Comparison of ENCODE assay signal across 40 mouse cellular contexts in genomic region chr11:4207655-4208054, GRCm38 (mm10). TPM values are rescaled to one million over a fixed set of nuclear protein-coding genes. Genes with fewer than 3 reads are reported as not detected.
"Had no signal": no experiment of that assay in that cellular context is flagged by ENCODE, and none has a peak within 500 bp of the region (broad histone marks: within the 10 kb centered on the region; RNA-seq: fewer than 3 reads in every experiment).

No protein-coding gene starts in this region.

- H3K4me2 ChIP-seq: heart, embryonic 12.5 days; heart, embryonic 13.5 days; heart, embryonic 15.5 days; hindbrain, embryonic 12.5 days; hindbrain, embryonic 13.5 days; hindbrain, embryonic 14.5 days; hindbrain, embryonic 15.5 days; intestine, embryonic 15.5 days; kidney, embryonic 15.5 days had no signal

- ATAC-seq: hindbrain, embryonic 16.5 days; hindbrain, postnatal 0 days; inflammation-experienced regulatory T-cells, adult 6 months; intestine, embryonic 15.5 days; intestine, embryonic 16.5 days; intestine, postnatal 0 days had no signal

- H3K4me3 ChIP-seq: heart, embryonic 10.5 days; heart, embryonic 12.5 days; heart, embryonic 13.5 days; heart, embryonic 15.5 days; hindbrain, embryonic 10.5 days; hindbrain, embryonic 12.5 days; hindbrain, embryonic 13.5 days; hindbrain, embryonic 15.5 days; intestine, embryonic 15.5 days; kidney, embryonic 15.5 days; layer of hippocampus, adult 2 months; left cerebral cortex, adult 2 months had no signal

- H3K9me3 ChIP-seq: heart, embryonic 10.5 days; heart, embryonic 12.5 days; heart, embryonic 13.5 days; heart, embryonic 15.5 days; hindbrain, embryonic 10.5 days; hindbrain, embryonic 12.5 days; hindbrain, embryonic 13.5 days; hindbrain, embryonic 15.5 days; intestine, embryonic 15.5 days; kidney, embryonic 15.5 days had no signal

- H3K4me1 ChIP-seq: hindbrain, embryonic 12.5 days; hindbrain, embryonic 13.5 days; hindbrain, embryonic 15.5 days had no signal

- DNase-seq: heart, postnatal 10 days; heart, postnatal 36 days; heart, postnatal 4 days; kidney, adult 11 months; kidney, adult 18-20 months; kidney, adult 2 months; kidney, postnatal 10 days; kidney, postnatal 14 days; kidney, postnatal 25 days; kidney, postnatal 36 days; kidney, postnatal 4 days; layer of hippocampus, adult 9-11 months; layer of hippocampus, postnatal 36 days had no signal

- H3K27ac ChIP-seq: heart, embryonic 10.5 days; heart, embryonic 13.5 days; heart, embryonic 15.5 days; hindbrain, embryonic 10.5 days; hindbrain, embryonic 12.5 days; hindbrain, embryonic 13.5 days; hindbrain, embryonic 14.5 days; hindbrain, embryonic 15.5 days; hindbrain, postnatal 0 days; intestine, embryonic 15.5 days; kidney, embryonic 15.5 days; kidney, postnatal 0 days; layer of hippocampus, adult 2 months; left cerebral cortex, adult 2 months had no signal

- H3K27me3 ChIP-seq: heart, embryonic 12.5 days; heart, embryonic 13.5 days; heart, embryonic 15.5 days; hindbrain, embryonic 12.5 days; hindbrain, embryonic 13.5 days; hindbrain, embryonic 15.5 days; intestine, embryonic 15.5 days; kidney, embryonic 15.5 days had no signal

- H3K9ac ChIP-seq: heart, embryonic 12.5 days; heart, embryonic 13.5 days; heart, embryonic 15.5 days; hindbrain, embryonic 12.5 days; hindbrain, embryonic 13.5 days; hindbrain, embryonic 14.5 days; hindbrain, embryonic 15.5 days; intestine, embryonic 15.5 days; kidney, embryonic 15.5 days had no signal

RNA-seq across cellular contexts. Expression of gene Osm, which starts 28.6 kb away (rescaled TPM):
- total RNA-seq: heart, postnatal 10 days; heart, postnatal 25 days; heart, postnatal 36 days; hindbrain, postnatal 0 days; layer of hippocampus, adult 18-20 months; layer of hippocampus, postnatal 10 days; layer of hippocampus, postnatal 36 days; left cerebral cortex, adult 2 months had no signal
- polyA plus RNA-seq: heart, embryonic 12.5 days; heart, embryonic 13.5 days; heart, embryonic 14.5 days; hindbrain, embryonic 11.5 days; hindbrain, embryonic 12.5 days; hindbrain, embryonic 14.5 days; hindbrain, embryonic 15.5 days; hindbrain, embryonic 16.5 days; intestine, embryonic 14.5 days; kidney, embryonic 14.5 days; kidney, embryonic 15.5 days; kidney, embryonic 16.5 days had no signal
